In the genomic region with DNA sequence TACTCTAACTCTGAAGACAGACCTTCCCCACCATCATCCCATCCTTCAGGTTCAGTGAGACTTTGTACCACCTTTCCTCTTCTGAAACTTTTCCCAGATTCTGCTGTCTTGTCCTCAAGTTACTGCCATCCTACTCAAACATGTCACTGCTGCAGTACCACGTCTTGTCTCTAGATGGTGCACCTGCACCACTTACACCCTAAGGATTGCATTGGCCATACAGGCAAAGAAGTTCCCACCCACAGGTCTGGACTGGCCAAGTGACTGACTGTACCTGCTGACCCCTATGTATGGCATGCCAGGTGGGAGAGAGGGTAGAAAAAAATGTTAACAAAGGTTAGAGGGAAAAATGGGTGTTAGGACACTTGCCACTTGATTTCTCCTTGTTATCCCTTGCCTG, we compare ENCODE assay signal across 8 mouse cellular contexts. TPM values are rescaled to one million over a fixed set of nuclear protein-coding genes. Genes with fewer than 3 reads are reported as not detected.
A peak's percentile ranks its signal among the peaks of the same experiment; 100 is the strongest.
DNase-seq lines count a peak whose midpoint lies in the region; ATAC-seq and TF ChIP-seq lines count a peak whose summit lies in the region.

No protein-coding gene starts in this region.

- WGBS in heart, embryonic 11.5 days (ENCODE audit: insufficient replicate concordance), result 0% methylated on average over 1 of the region's 1 CpGs
- WGBS in kidney, adult 2 months, result 2% methylated on average over 1 of the region's 1 CpGs
- WGBS in limb, embryonic 10.5 days, result 0% methylated on average over 1 of the region's 1 CpGs
- 0% methylated on average over 1 of the region's 1 CpGs for WGBS in midbrain, embryonic 15.5 days

- TF ChIP-seq POLR2A in kidney, adult 2 months (IDR thresholded peaks at IDR 0.05; ENCODE audit: low read depth, low read length), result no peak

- H3K4me3 ChIP-seq in heart, embryonic 11.5 days (ENCODE audit: low read depth, low read length), result no peak overlapping the region
- H3K4me3 ChIP-seq in kidney, adult 2 months (ENCODE audit: insufficient read depth, low read depth, low read length), result no peak overlapping the region
- no peak overlapping the region for H3K4me3 ChIP-seq in limb, embryonic 10.5 days
- H3K4me3 ChIP-seq in midbrain, embryonic 15.5 days, result no peak overlapping the region

- peaks cover 2% of the 10 kb centered on the region; the same call in 1 of the 2 replicates for H3K36me3 ChIP-seq in heart, embryonic 11.5 days (ENCODE audit: control insufficient read depth, insufficient read depth, low read length)
- H3K36me3 ChIP-seq in kidney, adult 2 months (ENCODE audit: control insufficient read depth, insufficient read depth, low read length), result no peaks in the 10 kb centered on the region
- H3K36me3 ChIP-seq in limb, embryonic 10.5 days, result peaks cover 55% of the 10 kb centered on the region
- peaks cover 5% of the 10 kb centered on the region; the same call in 1 of the 2 replicates for H3K36me3 ChIP-seq in midbrain, embryonic 15.5 days (replicated peaks)

- no peaks in the 10 kb centered on the region for H3K4me1 ChIP-seq in heart, embryonic 11.5 days (ENCODE audit: control insufficient read depth, insufficient read depth, low read length)
- H3K4me1 ChIP-seq in kidney, adult 2 months (ENCODE audit: control insufficient read depth, insufficient read depth, low read length), result no peaks in the 10 kb centered on the region
- no peaks in the 10 kb centered on the region for H3K4me1 ChIP-seq in limb, embryonic 10.5 days
- H3K4me1 ChIP-seq in midbrain, embryonic 15.5 days, result no peaks in the 10 kb centered on the region

- peak; percentile 99 for TF ChIP-seq CTCF in kidney, adult 2 months (conservative IDR thresholded peaks at IDR 0.05; ENCODE audit: insufficient read depth, insufficient read length, low read depth, low read length)

- no peak overlapping the region for H3K9ac ChIP-seq in heart, embryonic 11.5 days (ENCODE audit: low read depth, low read length)
- H3K9ac ChIP-seq in midbrain, embryonic 15.5 days, result no peak overlapping the region

- H3K9me3 ChIP-seq in heart, embryonic 11.5 days (replicated peaks; ENCODE audit: control insufficient read depth, low read length), result no peaks in the 10 kb centered on the region
- H3K9me3 ChIP-seq in limb, embryonic 10.5 days (replicated peaks), result no peaks in the 10 kb centered on the region
- no peaks in the 10 kb centered on the region for H3K9me3 ChIP-seq in midbrain, embryonic 15.5 days

- H3K27me3 ChIP-seq in heart, embryonic 11.5 days (ENCODE audit: control insufficient read depth, insufficient read depth, low read length), result no peaks in the 10 kb centered on the region
- no peaks in the 10 kb centered on the region for H3K27me3 ChIP-seq in kidney, adult 2 months (replicated peaks; ENCODE audit: control insufficient read depth, insufficient read depth, low read length)
- H3K27me3 ChIP-seq in limb, embryonic 10.5 days (ENCODE audit: low read depth, poor library complexity, severe bottlenecking), result no peaks in the 10 kb centered on the region
- no peaks in the 10 kb centered on the region for H3K27me3 ChIP-seq in midbrain, embryonic 15.5 days (replicated peaks)

- ATAC-seq in heart, embryonic 11.5 days (replicated peaks; ENCODE audit: insufficient number of reproducible peaks, low FRiP score, low TSS enrichment), result no peak
- ATAC-seq in midbrain, embryonic 15.5 days (replicated peaks), result peak; percentile 85

- peak; percentile 96 for DNase-seq in heart, adult 11 months
- peak; percentile 69 for DNase-seq in embryo, embryonic 11.5 days (ENCODE audit: low read depth, low spot score)
- peak; percentile 43 to 71 for DNase-seq in gastrocnemius, postnatal 4 days (ENCODE audit: low spot score in 2 of 2)
- peak; percentile 87 for DNase-seq in kidney, adult 2 months
- DNase-seq in limb, embryonic 10.5 days (ENCODE audit: low spot score), result peak; percentile 82
- DNase-seq in spleen, adult 18-20 months, result peak; percentile 59 to 82

- no peak overlapping the region for H3K27ac ChIP-seq in heart, embryonic 11.5 days (ENCODE audit: low read depth, low read length)
- no peak overlapping the region for H3K27ac ChIP-seq in kidney, adult 2 months (ENCODE audit: insufficient read depth, low read depth, low read length)
- H3K27ac ChIP-seq in limb, embryonic 10.5 days, result no peak overlapping the region
- H3K27ac ChIP-seq in midbrain, embryonic 15.5 days, result no peak overlapping the region

- H3K4me2 ChIP-seq in heart, embryonic 11.5 days, result no peak overlapping the region
- H3K4me2 ChIP-seq in midbrain, embryonic 15.5 days, result no peak overlapping the region

RNA-seq across cellular contexts. Expression of a gene that starts 10.2 kb away (rescaled TPM):
- 34.7 and 36.8 TPM in 2 replicates for polyA plus RNA-seq in heart, embryonic 11.5 days (2014; fragmentation: Nextera tagmentation; extraction: Ambion mirVana)
- total RNA-seq in gastrocnemius, postnatal 4 days (2021), result 10 to 100 TPM; 29.4 to 31.4 TPM
- polyA plus RNA-seq in kidney, adult 2 months (2012; rRNA removed), result 219 and 248 TPM in 2 replicates
- 22.9 and 32.1 TPM in 2 replicates for polyA plus RNA-seq in limb, embryonic 10.5 days (2016; fragmentation: Nextera tagmentation; extraction: Ambion mirVana)
- polyA plus RNA-seq in midbrain, embryonic 15.5 days (2015; fragmentation: Nextera tagmentation; extraction: Ambion mirVana), result 63.2 and 67.7 TPM in 2 replicates

RNA-seq across cellular contexts. Expression of a gene that starts 19.6 kb away (rescaled TPM):
- 0.18 TPM in 1 of 2 replicates, not detected in the other for polyA plus RNA-seq in heart, embryonic 11.5 days (2014; fragmentation: Nextera tagmentation; extraction: Ambion mirVana)
- not detected for total RNA-seq in gastrocnemius, postnatal 4 days (2021)
- not detected in 2 replicates for polyA plus RNA-seq in kidney, adult 2 months (2012; rRNA removed)
- not detected in 2 replicates for polyA plus RNA-seq in limb, embryonic 10.5 days (2016; fragmentation: Nextera tagmentation; extraction: Ambion mirVana)
- polyA plus RNA-seq in midbrain, embryonic 15.5 days (2015; fragmentation: Nextera tagmentation; extraction: Ambion mirVana), result 17.8 and 19.3 TPM in 2 replicates

RNA-seq across cellular contexts. Expression of a gene that starts 49.1 kb away (rescaled TPM):
- polyA plus RNA-seq in heart, embryonic 11.5 days (2014; fragmentation: Nextera tagmentation; extraction: Ambion mirVana), result not detected in 2 replicates
- not detected for total RNA-seq in gastrocnemius, postnatal 4 days (2021)
- not detected in 2 replicates for polyA plus RNA-seq in kidney, adult 2 months (2012; rRNA removed)
- not detected in 2 replicates for polyA plus RNA-seq in limb, embryonic 10.5 days (2016; fragmentation: Nextera tagmentation; extraction: Ambion mirVana)
- polyA plus RNA-seq in midbrain, embryonic 15.5 days (2015; fragmentation: Nextera tagmentation; extraction: Ambion mirVana), result not detected in 2 replicates

Comparison
In these comparisons a context has a peak if more than half of its experiments do, and no peak if none do; other contexts are left out.
1. RNA of a gene that starts 19.6 kb away (polyA plus RNA-seq): 17.8 to 19.3 TPM in midbrain, embryonic 15.5 days; 0.18 TPM in heart, embryonic 11.5 days, not detected in kidney, adult 2 months and not detected in limb, embryonic 10.5 days; every median in the first group is over 10 times any median in the second.
2. Peak in every context shown above with its lines, with median percentiles within 50 percentile points of each other: DNase-seq.